14 mouse cellular contexts compared by ENCODE assay signal in the genomic region with DNA sequence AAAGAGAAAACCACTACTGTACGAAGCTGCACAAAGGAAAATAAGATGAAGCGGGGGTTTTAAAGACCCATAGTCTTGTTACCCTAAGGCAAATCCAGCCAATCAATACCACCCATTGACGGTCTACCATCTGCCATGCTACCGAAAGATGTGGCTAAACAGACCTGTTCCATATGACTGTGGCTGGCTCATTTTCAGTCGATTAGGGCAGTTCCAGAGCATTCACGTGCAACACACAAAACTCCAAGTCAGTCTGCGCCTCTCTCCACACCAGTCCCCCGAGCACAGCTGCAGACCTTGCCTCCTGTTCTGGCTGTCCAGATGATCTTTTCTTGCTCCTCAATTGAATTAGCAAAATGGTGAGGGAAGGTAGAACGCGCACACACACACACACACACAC. TPM values are rescaled to one million over a fixed set of nuclear protein-coding genes. Genes with fewer than 3 reads are reported as not detected.
DNase-seq lines count a peak whose midpoint lies in the region; ATAC-seq lines count a peak whose summit lies in the region.
"Had no signal": no experiment of that assay in that cellular context is flagged by ENCODE, and none has a peak within 500 bp of the region (broad histone marks: within the 10 kb centered on the region; RNA-seq: fewer than 3 reads in every experiment).

No protein-coding gene starts in this region.

- H3K9ac ChIP-seq in embryonic facial prominence, embryonic 11.5 days (replicated peaks; ENCODE audit: low read length): no peak overlapping the region
- H3K9ac ChIP-seq in forebrain, embryonic 14.5 days (ENCODE audit: low read length): no peak overlapping the region
- H3K9ac ChIP-seq in neural tube, embryonic 14.5 days (replicated peaks; ENCODE audit: low read depth, low read length): peak overlapping the region; percentile 28; the same call in 1 of the 2 replicates
- H3K9ac ChIP-seq in liver, embryonic 11.5 days (ENCODE audit: low read depth, low read length): no peak overlapping the region
- no peak overlapping the region for H3K9ac ChIP-seq in intestine, embryonic 16.5 days (ENCODE audit: low read depth, low read length)

- peak; percentile 74 for ATAC-seq in embryonic facial prominence, embryonic 11.5 days (replicated peaks; ENCODE audit: insufficient number of reproducible peaks, low FRiP score, low TSS enrichment, low read depth)
- peak; percentile 67 for ATAC-seq in forebrain, embryonic 14.5 days
- ATAC-seq in neural tube, embryonic 14.5 days (ENCODE audit: low read depth): peak; percentile 52
- ATAC-seq in liver, embryonic 11.5 days (replicated peaks; ENCODE audit: low FRiP score): no peak
- no peak for ATAC-seq in intestine, embryonic 16.5 days

- H3K27ac ChIP-seq in embryonic facial prominence, embryonic 11.5 days (replicated peaks; ENCODE audit: low read depth, low read length): no peak overlapping the region
- H3K27ac ChIP-seq in forebrain, embryonic 14.5 days (ENCODE audit: low read depth, low read length): peak overlapping the region; percentile 18; the same call in 1 of the 2 replicates
- H3K27ac ChIP-seq in midbrain, embryonic 10.5 days (replicated peaks): peak overlapping the region; percentile 53; the same call in 1 of the 2 replicates
- H3K27ac ChIP-seq in neural tube, embryonic 14.5 days (ENCODE audit: low read depth, low read length): peak overlapping the region; percentile 72
- H3K27ac ChIP-seq in liver, embryonic 11.5 days (ENCODE audit: low read depth, low read length): no peak overlapping the region
- no peak overlapping the region for H3K27ac ChIP-seq in intestine, embryonic 16.5 days (ENCODE audit: low read length)
- H3K27ac ChIP-seq: macrophage had no signal

- DNase-seq in embryonic facial prominence, embryonic 11.5 days (ENCODE audit: low spot score): peak; percentile 30
- peak; percentile 83 for DNase-seq in forebrain, embryonic 14.5 days (ENCODE audit: low spot score)
- DNase-seq in midbrain, embryonic 10.5 days (ENCODE audit: low spot score): peak; percentile 33
- no peak for DNase-seq in adipocyte (ENCODE audit: low spot score)
- DNase-seq in liver, embryonic 11.5 days (ENCODE audit: low spot score): no peak
- DNase-seq: cerebellum, postnatal 25 days; kidney, adult 11 months; layer of hippocampus, adult 9-11 months; right cerebral cortex, postnatal 14 days; thymus, postnatal 4 days had no signal

- H3K4me3 ChIP-seq in embryonic facial prominence, embryonic 11.5 days (ENCODE audit: low read depth, low read length): no peak overlapping the region
- H3K4me3 ChIP-seq in forebrain, embryonic 14.5 days (ENCODE audit: low read depth, low read length): no peak overlapping the region
- no peak overlapping the region for H3K4me3 ChIP-seq in midbrain, embryonic 10.5 days
- peak overlapping the region; percentile 60; the same call in 1 of the 2 replicates for H3K4me3 ChIP-seq in neural tube, embryonic 14.5 days (ENCODE audit: low read depth, low read length)
- H3K4me3 ChIP-seq in liver, embryonic 11.5 days (ENCODE audit: low read depth, low read length): no peak overlapping the region
- H3K4me3 ChIP-seq in intestine, embryonic 16.5 days (ENCODE audit: low read length): no peak overlapping the region

- no peaks in the 10 kb centered on the region for H3K36me3 ChIP-seq in embryonic facial prominence, embryonic 11.5 days (replicated peaks; ENCODE audit: control insufficient read depth, insufficient read depth, low read depth, low read length)
- H3K36me3 ChIP-seq in forebrain, embryonic 14.5 days (ENCODE audit: control insufficient read depth, insufficient read depth, low read length): no peaks in the 10 kb centered on the region
- H3K36me3 ChIP-seq in midbrain, embryonic 10.5 days: no peaks in the 10 kb centered on the region
- no peaks in the 10 kb centered on the region for H3K36me3 ChIP-seq in neural tube, embryonic 14.5 days (ENCODE audit: control insufficient read depth, insufficient read depth, low read length)
- H3K36me3 ChIP-seq in liver, embryonic 11.5 days (ENCODE audit: control insufficient read depth, insufficient read depth, low read length): no peaks in the 10 kb centered on the region
- no peaks in the 10 kb centered on the region for H3K36me3 ChIP-seq in intestine, embryonic 16.5 days (ENCODE audit: control insufficient read depth, insufficient read depth, low read length)

- no peak overlapping the region for H3K4me2 ChIP-seq in embryonic facial prominence, embryonic 11.5 days (ENCODE audit: low read depth, low read length)
- H3K4me2 ChIP-seq in forebrain, embryonic 14.5 days (ENCODE audit: low read length): no peak overlapping the region
- peak overlapping the region; percentile 34; the same call in 1 of the 2 replicates for H3K4me2 ChIP-seq in neural tube, embryonic 14.5 days (ENCODE audit: low read depth, low read length)
- no peak overlapping the region for H3K4me2 ChIP-seq in liver, embryonic 11.5 days
- H3K4me2 ChIP-seq in intestine, embryonic 16.5 days (ENCODE audit: low read depth, low read length): no peak overlapping the region

- H3K9me3 ChIP-seq in embryonic facial prominence, embryonic 11.5 days (replicated peaks; ENCODE audit: control insufficient read depth, low read length): no peaks in the 10 kb centered on the region
- no peaks in the 10 kb centered on the region for H3K9me3 ChIP-seq in forebrain, embryonic 14.5 days (replicated peaks; ENCODE audit: control insufficient read depth, low read length)
- H3K9me3 ChIP-seq in midbrain, embryonic 10.5 days (replicated peaks): no peaks in the 10 kb centered on the region
- H3K9me3 ChIP-seq in neural tube, embryonic 14.5 days (ENCODE audit: control insufficient read depth, low read length): no peaks in the 10 kb centered on the region
- H3K9me3 ChIP-seq in liver, embryonic 11.5 days (ENCODE audit: control insufficient read depth, low read length): no peaks in the 10 kb centered on the region
- no peaks in the 10 kb centered on the region for H3K9me3 ChIP-seq in intestine, embryonic 16.5 days (ENCODE audit: control insufficient read depth, low read length)

- no peaks in the 10 kb centered on the region for H3K27me3 ChIP-seq in embryonic facial prominence, embryonic 11.5 days (ENCODE audit: control insufficient read depth, insufficient read depth, low read length)
- H3K27me3 ChIP-seq in forebrain, embryonic 14.5 days (replicated peaks; ENCODE audit: control insufficient read depth, insufficient read depth, low read length): no peaks in the 10 kb centered on the region
- H3K27me3 ChIP-seq in midbrain, embryonic 10.5 days (ENCODE audit: low read depth, poor library complexity, severe bottlenecking): peaks cover 36% of the 10 kb centered on the region
- no peaks in the 10 kb centered on the region for H3K27me3 ChIP-seq in neural tube, embryonic 14.5 days (ENCODE audit: control insufficient read depth, insufficient read depth, low read length)
- H3K27me3 ChIP-seq in liver, embryonic 11.5 days (replicated peaks; ENCODE audit: control insufficient read depth, insufficient read depth, low read length): no peaks in the 10 kb centered on the region
- no peaks in the 10 kb centered on the region for H3K27me3 ChIP-seq in intestine, embryonic 16.5 days (replicated peaks; ENCODE audit: control insufficient read depth, insufficient read depth, low read length)

- H3K4me1 ChIP-seq in embryonic facial prominence, embryonic 11.5 days (ENCODE audit: control insufficient read depth, insufficient read depth, low read length): no peaks in the 10 kb centered on the region
- H3K4me1 ChIP-seq in forebrain, embryonic 14.5 days (ENCODE audit: control insufficient read depth, insufficient read depth, low read length): peaks cover 14% of the 10 kb centered on the region; the same call in 1 of the 2 replicates
- H3K4me1 ChIP-seq in midbrain, embryonic 10.5 days: peaks cover 61% of the 10 kb centered on the region
- 0 out of 2 replicates have a peak, but pooled peaks cover 2% of the 10 kb centered on the region for H3K4me1 ChIP-seq in neural tube, embryonic 14.5 days (ENCODE audit: control insufficient read depth, insufficient read depth, low read length)
- no peaks in the 10 kb centered on the region for H3K4me1 ChIP-seq in liver, embryonic 11.5 days (replicated peaks; ENCODE audit: control insufficient read depth, insufficient read depth, low read length)
- H3K4me1 ChIP-seq in intestine, embryonic 16.5 days (ENCODE audit: control insufficient read depth, insufficient read depth, low read length): no peaks in the 10 kb centered on the region

- 32% methylated on average over 10 of the region's 10 CpGs for WGBS in embryonic facial prominence, embryonic 11.5 days
- WGBS in forebrain, embryonic 14.5 days: 43% methylated on average over 10 of the region's 10 CpGs
- 70% methylated on average over 10 of the region's 10 CpGs for WGBS in midbrain, embryonic 10.5 days
- WGBS in neural tube, embryonic 14.5 days: 27% methylated on average over 10 of the region's 10 CpGs
- 76% methylated on average over 10 of the region's 10 CpGs for WGBS in liver, embryonic 11.5 days
- WGBS in intestine, embryonic 16.5 days: 68% methylated on average over 10 of the region's 10 CpGs

RNA-seq across cellular contexts. Expression of a gene that starts 59.2 kb away (rescaled TPM):
- 83.3 and 112 TPM in 2 replicates for polyA plus RNA-seq in embryonic facial prominence, embryonic 11.5 days (2014; fragmentation: Nextera tagmentation; extraction: Ambion mirVana)
- 291 and 308 TPM in 2 replicates for polyA plus RNA-seq in forebrain, embryonic 14.5 days (2014; fragmentation: Nextera tagmentation; extraction: Ambion mirVana)
- polyA plus RNA-seq in midbrain, embryonic 10.5 days (2016; fragmentation: Nextera tagmentation; extraction: Ambion mirVana): 133 and 185 TPM in 2 replicates
- 391 and 442 TPM in 2 replicates for polyA plus RNA-seq in neural tube, embryonic 14.5 days (2014; fragmentation: Nextera tagmentation; extraction: Ambion mirVana)
- polyA plus RNA-seq in liver, embryonic 11.5 days (2014; fragmentation: Nextera tagmentation; extraction: Ambion mirVana): 1.7 and 3.2 TPM in 2 replicates
- 38.6 and 46.3 TPM in 2 replicates for polyA plus RNA-seq in intestine, embryonic 16.5 days (2015; fragmentation: Nextera tagmentation; extraction: Ambion mirVana)
- polyA plus RNA-seq: gonadal fat pad, adult 2 months; macrophage had no signal

Comparison
In these comparisons a context has a peak if more than half of its experiments do, and no peak if none do; other contexts are left out.
1. ATAC-seq: peak in embryonic facial prominence, embryonic 11.5 days (single experiment), forebrain, embryonic 14.5 days (single experiment) and neural tube, embryonic 14.5 days (single experiment); none in liver, embryonic 11.5 days (single experiment) and intestine, embryonic 16.5 days (single experiment).
2. DNase-seq: peak in embryonic facial prominence, embryonic 11.5 days (single experiment), forebrain, embryonic 14.5 days (single experiment) and midbrain, embryonic 10.5 days (single experiment); none in adipocyte (single experiment) and liver, embryonic 11.5 days (single experiment).
3. H3K27ac ChIP-seq: peak in forebrain, embryonic 14.5 days (single experiment), midbrain, embryonic 10.5 days (single experiment) and neural tube, embryonic 14.5 days (single experiment); none in embryonic facial prominence, embryonic 11.5 days (single experiment), liver, embryonic 11.5 days (single experiment) and intestine, embryonic 16.5 days (single experiment).